Mouse (Mus musculus) adrenal gland, postnatal 36 days (tissue): ENCODE results near the gene Gm20403. TPM values are rescaled to one million over a fixed set of nuclear protein-coding genes. Genes with fewer than 3 reads are reported as not detected.
"Not testable (repeated sequence)": the region's sequence is repeated elsewhere in the genome, so short reads cannot be mapped to it uniquely, and the experiment has no call there.

Experiments used
- DNase-seq, 2 experiments: peaks; one replicate each; pipeline ENCODE4 v3.0.0; 2021; ENCODE audit warnings: mixed read lengths in 1 of 2
- long read RNA-seq, 2 experiments: library from polyadenylated mRNA; stranded (forward); transcript quantifications; one replicate each; pipeline ENCODE4 v2.0.0; 2021; ENCODE audit warnings: borderline sequencing depth in 2 of 2
- total RNA-seq, 2 experiments: library from RNA; stranded (reverse); gene quantifications; 2 replicates each; pipeline ENCODE4 v1.2.3; 2021

Gm20403 gene
- total RNA-seq = not detected
- long read RNA-seq, experiment 1 = 0 reads
- long read RNA-seq, experiment 2 = 0 reads

DNA sequence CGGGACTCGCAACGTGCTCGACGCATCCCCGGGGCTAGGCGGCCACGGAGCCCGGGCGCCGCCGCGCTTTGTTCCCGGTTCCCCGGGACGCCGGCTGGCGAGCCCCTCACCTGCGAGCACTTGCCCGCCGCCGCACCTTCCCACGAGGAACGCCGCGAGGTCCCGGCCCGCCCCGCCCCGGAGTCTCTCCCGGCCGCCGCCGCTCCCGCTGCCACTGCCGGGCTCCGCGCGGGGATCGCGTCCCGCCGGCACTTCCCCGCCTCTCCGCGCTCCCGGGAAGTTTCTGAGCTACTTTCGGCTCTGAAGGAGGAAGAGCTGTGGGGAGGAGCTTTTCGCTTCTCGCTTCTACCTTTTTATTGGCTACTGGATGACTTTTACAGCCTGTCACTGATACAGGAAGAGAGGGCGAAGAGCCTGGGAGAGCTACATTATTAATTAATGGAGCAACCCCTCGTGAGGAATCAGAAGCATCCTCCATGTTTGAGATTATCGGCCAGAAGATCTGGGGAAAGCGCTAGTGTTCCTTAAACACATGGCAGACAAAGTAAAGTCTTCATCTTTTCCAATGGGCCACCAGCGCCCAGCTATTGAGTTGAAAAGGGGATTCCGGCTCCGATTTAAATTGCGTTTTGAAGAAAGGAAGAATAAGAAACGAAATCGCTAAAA lies at the start of gene Gm20403:
Gm20403 (minus strand) TSS at position 478 of the 666 bp plus-strand sequence.
- DNase-seq = peak; percentile 84

DNA sequence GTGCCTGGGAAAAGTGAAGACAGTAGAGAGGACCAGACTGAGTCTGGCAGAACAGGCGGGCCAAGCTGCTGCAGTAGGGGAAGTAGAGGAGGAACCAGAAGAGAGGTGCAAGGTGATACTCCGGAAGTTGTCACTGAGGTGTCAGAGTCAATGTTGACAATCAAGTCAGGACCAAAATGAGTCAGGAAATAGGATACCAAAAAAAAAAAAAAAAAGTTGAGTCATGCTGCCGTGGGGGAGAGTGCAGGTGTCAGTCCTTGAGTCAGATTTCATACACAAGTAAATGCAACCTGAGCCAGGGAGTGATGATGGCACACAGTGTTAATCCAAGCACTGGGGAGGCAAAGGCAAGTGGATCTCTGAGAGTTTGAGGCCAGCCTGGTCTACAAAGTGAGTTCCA lies 40.8 kb upstream of the Gm20403 start:
- DNase-seq = no peak

DNA sequence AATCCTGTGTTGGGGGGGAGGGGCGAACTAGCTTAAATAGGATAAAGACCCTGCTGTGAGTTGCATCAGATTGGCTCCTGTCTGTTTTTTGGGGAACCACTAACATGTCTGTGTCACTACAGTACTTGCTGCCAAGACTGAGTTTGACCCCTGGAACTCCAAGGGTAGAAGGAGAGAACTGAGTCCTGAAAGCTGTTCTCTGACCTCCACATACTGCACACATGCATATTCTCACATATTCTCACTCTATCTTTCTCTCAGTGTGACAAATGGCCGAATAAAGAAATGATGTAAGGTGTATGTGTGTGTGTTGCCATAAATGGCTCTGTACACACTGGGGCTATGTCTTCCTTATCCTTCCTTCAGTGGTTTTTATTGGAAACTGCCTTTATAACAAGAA lies 37.0 kb upstream of the Gm20403 start:
- no peak for DNase-seq

DNA sequence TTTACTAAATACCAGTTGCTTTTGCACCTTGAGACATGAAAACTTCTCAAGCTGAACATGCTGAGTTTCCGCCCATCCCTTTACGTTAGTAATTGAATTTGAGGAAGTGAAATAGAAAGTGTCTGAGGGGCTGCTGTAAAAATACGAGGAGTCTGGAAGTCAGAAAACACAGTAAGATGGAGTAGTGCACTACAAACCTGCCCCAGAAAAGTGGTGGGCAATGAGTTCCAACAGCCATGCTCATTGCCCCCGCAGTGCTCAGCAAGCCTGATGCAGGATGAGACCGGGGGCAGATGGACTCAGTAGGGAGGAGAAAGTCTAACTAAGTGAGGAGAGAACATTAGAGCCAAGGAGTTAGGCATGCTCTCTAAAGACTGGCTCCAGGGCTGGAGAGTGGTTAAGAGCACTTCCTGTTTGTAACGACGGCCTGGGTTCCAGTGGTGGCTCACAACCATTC lies 33.1 kb upstream of the Gm20403 start:
- no peak for DNase-seq

DNA sequence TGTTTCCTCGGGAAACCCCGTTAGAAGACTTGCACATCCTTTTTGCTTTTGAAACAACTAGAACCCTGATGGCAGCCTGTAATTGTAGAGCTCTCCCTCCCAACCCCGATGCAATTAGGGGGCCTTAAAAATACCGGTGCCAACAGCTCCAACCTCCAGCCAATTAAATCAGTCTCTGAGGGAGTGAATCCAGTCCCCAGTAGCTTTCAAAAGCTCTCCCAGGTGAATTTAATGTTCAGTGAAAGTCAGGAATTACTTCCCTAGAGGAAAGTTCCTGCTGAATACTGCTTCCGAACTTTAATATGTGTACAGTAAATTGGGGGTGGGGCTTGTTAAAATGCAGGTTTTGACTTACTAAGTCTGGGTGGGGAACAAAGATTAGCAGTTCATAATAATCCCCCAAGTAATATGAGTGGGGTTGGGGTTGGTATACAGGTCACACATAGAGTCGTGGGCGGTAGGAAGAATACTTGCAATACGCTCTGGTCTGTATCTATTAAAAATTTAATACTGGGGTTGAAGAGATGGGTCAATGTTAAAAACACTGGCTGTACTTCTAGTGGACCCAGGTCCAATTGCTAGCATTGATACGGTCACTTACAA lies 30.9 kb upstream of the Gm20403 start:
- DNase-seq = no peak

DNA sequence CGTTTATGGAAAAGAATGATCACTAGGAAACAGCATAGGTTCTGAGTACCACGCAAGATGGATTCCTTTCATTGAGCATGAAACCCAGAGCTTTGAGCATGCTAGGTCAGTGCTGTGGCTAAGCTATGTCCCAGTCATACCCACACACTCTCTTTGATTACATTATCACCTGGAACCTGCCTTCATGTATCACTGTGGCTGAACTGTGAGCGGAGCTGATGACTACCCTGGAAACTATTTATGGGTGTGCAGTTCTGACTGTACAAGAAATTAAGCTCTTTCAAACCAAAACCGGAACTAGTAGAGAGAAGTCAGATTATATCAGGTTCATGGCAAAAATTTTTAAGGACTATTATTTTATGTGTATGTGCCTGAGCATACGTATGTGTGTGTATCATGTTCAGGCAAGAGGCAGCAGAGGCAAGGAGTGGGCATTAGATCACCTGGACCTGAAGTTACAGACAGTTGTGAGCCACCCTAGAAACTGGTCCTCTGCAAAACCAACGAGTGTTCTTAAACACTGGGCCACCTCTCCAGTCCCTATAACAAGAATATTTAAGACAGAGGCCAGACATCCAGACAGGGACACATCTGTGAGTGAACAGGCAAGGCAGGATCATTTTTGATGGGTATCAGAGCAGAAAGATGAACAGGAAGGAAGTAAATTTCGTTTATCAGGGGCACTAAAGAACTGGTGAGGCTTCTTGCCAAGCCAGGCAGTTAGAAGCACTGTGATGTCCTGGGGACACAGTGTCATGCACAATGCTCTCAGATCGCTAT lies 30.2 kb upstream of the Gm20403 start:
- no peak for DNase-seq

DNA sequence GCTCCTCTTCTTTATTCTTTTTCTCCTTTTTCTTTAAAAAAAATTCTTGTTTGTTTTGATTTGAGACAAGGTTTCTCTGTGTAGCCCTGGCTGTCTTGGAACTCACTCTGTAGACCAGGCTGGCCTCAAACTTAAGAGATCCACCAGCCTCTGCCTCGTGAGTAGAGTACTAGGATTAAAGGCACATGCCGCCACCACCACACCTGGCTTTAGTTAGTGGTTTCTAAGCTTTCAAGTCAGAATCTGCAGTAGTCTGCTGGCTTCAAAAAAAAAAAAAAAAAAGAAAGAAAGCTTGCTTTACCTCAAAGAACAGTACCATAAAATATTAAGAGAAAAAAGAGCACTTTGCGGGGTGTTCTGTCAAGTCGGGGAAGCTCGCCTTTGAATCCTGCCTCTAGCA lies 29.1 kb upstream of the Gm20403 start:
- no peak for DNase-seq

DNA sequence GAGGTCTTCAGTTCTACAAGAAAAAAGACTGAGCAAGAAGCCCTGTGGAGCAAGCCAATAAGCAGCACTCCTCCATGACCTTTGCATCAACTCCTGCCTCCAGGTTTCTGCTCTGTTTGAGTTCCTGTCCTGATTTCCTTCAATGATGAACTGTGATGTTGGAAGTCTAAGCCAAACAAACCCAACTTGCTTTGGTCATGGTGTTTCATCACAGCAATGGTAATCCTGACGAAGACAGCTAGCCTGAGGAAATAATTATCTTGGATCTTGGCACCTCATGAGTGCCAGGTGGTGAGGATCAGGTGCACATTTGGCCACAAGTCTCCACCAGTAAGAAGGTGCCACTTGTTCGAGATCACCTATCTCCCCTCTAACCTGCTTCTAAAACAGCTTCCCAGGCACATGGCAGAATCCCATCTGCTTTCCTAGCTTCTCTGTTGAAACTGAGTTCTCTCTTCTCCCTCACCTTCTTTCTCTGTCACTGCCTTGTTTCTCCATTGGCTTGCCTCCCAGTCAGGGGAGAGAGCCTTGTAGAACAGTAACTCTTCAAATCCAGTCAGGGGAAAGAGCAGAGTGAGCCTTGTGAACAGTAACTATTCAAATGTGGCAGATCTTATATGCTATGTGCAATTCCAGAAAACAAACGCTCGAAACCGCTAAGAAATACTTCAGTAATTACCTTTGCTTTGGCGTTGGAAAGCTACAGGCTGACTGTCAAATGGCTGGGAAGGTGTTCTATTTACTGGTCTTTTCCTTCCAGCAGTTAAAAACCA lies 27.5 kb upstream of the Gm20403 start, which contains the start of gene Baz1a:
Baz1a (minus strand) TSS at position 723 of the 773 bp plus-strand sequence.
- no peak for DNase-seq

DNA sequence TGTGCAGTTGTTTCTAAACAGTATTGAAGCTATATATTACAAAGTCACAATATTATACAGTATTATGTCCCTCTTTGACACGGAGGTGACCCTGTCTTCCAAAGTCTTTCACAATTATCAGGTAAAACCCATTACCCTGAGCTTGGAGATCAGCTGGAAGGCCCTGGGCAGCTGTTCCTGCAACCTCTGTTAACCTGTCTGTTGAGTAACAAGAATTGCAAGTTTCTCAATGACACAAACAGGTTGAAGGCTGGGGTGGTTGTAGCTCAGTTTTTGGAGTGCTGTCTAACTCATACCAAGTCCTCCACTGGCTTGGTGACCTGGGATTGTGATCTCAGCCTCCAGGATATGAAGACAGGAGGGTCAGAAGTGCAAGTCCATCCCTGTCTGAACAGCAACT lies 26.7 kb upstream of the Gm20403 start:
- DNase-seq = no peak

DNA sequence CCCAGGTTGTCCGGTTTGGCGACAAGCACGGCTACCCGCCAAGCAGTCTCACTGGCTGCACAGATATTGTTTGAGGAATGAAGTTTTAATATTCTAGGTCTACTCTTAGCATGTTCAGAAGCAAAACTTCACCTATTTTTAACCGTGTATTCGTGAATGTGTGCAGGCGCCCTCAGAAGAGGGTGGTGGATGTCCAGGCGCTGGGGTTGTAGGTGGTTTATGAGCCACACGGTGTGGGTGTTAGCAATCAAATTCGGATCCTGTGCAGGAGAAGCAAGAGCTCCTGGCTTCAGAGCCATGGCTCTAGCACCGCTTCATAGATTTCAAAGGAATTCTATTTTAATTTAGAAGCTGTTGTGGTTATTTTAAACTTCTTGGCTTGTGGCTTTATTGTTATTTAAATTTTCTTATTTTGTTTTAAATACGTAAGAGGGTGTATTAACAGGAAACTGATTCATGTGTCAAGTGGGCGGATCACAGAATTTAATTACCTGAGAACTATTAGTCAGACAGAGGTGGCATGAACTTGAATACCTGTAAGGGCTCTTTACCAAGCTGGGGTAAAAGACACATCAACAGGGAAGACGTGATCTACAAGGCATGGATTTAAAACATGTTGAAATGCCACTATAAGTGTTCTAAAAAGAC lies 21.2 kb upstream of the Gm20403 start:
- no peak for DNase-seq

DNA sequence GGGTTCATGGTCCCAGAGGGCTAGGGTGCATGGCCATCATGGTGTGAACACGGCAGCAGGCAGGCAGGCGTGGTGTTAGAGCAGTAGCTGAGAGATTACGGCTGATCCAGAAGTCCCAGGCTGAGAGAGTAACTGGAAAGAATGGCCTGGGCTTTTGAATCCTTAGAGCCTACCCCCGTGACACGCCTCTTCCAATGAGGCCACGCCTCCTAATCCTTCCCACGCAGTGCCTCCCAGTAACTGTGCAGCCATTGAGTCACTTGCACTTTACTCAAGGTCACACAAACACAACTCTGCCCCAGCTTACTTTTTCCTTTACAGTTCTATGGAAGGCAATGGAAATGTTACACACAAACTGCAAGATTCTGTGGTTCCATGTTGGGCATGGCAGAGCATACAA lies 19.7 kb upstream of the Gm20403 start:
- DNase-seq = no peak

DNA sequence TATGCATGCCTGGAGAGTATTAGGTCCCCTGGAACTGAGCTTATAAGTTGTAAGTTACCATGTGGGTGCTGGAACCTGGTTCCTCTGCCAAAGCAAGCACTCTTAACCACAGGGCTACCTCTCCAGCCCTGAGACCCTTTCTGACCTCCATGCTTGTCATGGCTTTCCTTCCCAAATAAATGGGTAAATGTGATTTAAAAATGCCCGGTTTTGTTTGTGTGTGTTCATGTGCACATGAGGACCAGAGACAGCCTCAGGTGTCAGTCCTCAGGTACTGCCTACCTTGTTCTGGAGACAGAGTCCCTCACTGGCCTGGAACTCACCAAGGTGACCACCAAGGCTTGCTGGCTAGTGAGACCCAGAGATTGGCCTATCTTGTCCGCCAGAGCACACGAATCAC lies 18.1 kb upstream of the Gm20403 start:
- DNase-seq = no peak

DNA sequence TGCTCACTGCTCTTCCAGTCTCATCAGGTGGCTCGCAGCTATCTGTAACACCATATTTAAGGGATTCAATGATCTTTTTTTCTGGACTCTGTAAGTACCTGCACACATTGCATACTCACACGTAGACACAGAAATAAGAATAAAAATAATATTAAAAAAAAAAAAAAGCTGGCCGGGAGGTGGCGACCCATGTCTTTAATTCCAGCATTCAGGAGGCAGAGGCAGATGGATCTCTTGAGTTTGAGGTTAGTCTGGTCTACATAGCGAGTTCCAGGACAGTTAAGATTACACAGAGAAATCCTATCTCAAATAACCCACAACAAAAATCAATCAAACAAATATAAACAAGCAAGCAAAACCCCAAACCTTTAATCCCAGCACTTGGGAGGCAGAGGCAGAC lies 17.5 kb upstream of the Gm20403 start:
- no peak for DNase-seq

DNA sequence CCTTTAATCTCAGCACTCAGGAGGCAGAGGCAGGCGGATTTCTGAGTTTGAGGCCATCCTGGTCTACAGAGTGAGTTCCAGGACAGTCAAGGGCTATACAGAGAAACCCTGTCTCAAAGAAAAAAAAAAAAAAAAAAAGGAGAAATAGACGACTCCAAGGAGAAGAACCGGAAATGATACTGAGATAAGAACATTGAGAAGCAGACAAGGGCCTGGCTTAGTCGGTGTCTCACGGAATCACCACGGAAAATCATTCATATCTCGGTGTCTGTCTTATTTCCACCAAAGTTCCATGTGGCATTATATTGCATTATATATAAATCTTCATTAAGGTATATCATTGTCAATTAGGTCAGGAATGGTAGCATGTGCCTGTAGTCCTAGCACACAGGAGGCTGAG lies 16.2 kb upstream of the Gm20403 start:
- DNase-seq = not testable (repeated sequence)

DNA sequence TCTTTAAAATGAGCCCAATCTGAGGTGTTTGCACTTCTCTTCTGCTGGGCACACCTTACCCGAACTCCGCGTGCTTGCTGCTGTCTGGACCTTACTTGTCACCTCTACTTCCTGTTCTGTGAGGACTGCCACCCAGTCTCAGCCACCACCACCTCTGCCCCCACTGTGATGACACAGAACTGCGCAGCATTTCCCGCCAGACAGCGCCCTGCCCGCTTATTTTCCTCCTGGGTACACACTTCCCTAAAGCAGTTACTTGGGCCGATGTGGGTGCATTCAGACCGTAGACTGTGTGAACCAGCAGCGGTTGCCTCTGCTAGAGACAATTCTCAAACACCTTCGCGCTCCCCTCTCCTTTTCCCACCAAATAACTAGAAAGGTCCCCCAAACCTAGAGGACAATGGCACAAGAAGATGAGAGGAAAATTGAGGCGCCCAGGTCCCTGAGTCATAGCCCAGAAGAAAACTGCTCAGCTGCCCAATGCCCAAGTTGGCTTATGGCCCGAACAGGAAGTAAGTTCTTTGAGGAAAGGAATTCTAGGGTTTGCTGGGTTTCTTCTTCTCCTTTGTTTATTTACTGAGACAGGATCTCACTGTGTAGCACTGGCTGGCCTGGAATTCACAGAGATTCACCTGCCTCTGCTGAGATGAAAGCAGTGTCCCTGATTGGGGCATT lies 12.8 kb upstream of the Gm20403 start:
- DNase-seq = peak; percentile 19 to 33

DNA sequence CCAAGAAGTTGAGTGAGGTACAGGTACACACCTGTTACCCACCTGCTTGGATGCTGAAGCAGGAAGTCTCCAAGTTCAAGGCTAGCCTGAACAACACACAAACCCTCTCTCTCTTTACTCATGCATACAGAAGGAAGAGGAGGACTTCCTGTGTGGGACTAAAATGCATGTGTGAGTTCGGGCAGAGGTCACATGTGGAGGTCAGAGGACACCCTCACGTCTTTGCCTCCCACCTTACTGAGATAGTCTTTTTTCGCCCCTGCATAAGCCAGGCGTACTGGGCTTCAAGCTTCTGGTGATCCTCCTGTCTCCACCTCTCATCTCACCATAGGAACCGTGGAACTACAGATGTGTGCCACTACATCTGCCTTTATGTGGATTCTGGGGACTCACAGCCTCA lies 12.1 kb upstream of the Gm20403 start:
- DNase-seq = no peak

DNA sequence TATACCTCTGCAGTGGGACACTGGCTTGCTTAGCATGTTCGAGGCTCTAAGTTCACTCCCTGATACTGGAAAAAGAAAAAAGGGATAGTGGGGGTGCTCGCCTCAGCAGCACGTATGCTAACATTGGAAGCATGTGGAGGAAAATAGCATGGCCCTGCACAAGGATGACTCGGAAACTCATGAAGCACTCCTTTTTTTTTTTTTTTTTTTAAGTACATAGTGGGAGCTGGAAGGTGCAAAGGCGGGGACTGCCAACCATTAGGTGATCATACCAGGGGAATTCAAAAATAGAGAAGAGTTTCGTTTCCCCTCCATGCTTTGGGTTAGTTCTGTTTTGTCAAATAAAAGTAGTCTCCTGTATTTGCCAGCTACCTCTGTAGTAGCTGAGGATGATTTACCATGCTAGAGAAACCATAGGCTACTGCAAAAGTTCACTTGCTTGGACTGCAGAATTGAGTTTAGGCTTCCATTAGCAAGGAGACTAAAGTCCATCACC lies 10.7 kb upstream of the Gm20403 start:
- no peak for DNase-seq

DNA sequence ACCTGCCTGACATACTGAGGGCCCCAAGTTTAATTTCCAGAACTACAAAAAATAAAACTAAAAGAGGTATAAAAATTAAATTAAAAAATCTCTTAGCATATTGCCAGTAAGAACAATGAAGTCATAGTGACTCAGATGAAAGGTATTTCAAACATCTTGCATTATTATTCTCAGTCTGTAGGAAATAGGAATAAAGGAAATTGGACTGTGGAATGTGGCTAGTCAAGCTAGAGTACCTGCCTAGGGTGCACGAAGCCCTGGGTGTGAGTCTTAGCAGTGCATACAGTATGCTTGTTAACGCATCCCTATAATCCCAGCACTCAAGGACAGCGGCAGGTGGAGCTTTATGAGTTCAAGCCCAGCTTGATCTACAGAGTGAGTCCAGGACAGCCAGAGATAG lies 9.6 kb upstream of the Gm20403 start:
- DNase-seq = no peak

DNA sequence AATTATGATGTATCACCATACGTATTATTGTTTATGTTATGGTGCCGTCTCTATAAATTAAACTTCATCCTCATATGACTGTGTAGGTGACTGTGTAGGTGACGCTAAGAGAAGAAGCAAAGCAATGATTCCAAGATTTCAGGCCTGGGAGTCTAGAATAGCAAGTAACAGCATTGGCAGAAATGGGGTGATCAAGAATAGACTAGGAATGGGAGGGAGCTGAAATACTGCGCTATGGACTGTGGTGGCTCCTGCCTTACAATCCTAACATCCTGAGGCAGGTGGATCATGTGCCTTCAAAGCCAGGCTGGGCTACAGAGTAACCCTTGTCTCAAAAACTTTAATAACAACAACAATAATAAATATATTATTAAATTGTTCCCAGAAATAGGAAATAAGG lies 8.1 kb upstream of the Gm20403 start:
- DNase-seq = no peak

DNA sequence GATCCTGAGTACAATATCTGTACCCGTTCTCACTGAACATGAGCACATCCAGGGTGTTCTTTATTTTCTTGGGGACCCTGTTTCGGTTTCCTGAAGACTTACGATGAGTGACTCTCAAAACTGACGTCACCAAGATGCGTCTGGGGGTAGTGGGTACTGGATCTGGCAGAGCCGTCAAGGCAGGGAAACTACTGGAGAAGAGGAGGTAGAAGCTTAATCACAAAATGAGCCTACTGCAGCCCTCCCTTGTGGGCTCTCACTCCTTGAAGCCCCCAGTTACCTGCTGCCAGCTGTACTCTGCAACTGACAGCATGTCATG lies 7.7 kb upstream of the Gm20403 start:
- no peak for DNase-seq
